Mouse (Mus musculus): ENCODE measurements around the gene Adcy9.

DNA sequence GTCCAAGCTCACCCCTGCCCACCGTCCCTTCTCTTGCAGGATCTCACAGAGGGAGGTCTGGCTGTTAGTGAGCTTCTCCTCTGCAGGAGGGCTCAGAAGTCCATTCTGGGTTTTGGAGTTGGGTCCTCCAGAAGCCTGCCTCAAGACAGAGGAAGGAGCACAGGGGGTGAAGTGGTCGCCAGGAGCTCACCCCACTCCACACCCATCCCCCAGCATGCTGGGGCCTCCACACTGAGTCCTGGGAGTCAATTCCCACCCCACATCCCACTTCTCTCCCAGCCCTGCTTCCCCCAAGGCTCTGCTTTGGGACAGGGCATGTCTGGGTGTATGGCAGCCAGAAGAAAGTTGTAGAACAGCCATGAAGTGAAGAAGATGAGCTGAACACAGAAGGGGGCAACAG lies 108.7 kb downstream of the Adcy9 start:
- TF ChIP-seq CTCF (conservative IDR thresholded peaks at IDR 0.05; ENCODE audit: low read length) (no peak), NANOG (IDR thresholded peaks at IDR 0.05; ENCODE audit: borderline replicate concordance, low read length) (no peak), POU5F1 (IDR thresholded peaks at IDR 0.05; ENCODE audit: borderline replicate concordance, low read length) (no peak)

Data from E14TG2a.4 (cell line).